Mouse (Mus musculus) lung, embryonic 16.5 days (tissue): ENCODE results near the gene Olfr872. TPM values are rescaled to one million over a fixed set of nuclear protein-coding genes. Genes with fewer than 3 reads are reported as not detected.

Experiments used
- polyA plus RNA-seq: library from polyadenylated mRNA; unstranded; fragments of >200 nt; fragmentation: Nextera tagmentation; extraction: Ambion mirVana; gene quantifications from 2 replicates; pipeline ENCODE4 v1.2.1, GENCODE M21; 2015

Olfr872 gene
- polyA plus RNA-seq, 1 experiment from 2014 or later, result not detected

Other genes starting within 250 kb of the Olfr872 start
- not detected in 2 replicates for gene Olfr866, start 209.1 kb upstream of the Olfr872 start, polyA plus RNA-seq
- not detected in 2 replicates for gene Olfr867, start 179.6 kb upstream of the Olfr872 start, polyA plus RNA-seq
- not detected in 2 replicates for gene Olfr868, start 138.5 kb upstream of the Olfr872 start, polyA plus RNA-seq
- not detected in 2 replicates for gene Olfr869, start 108.1 kb upstream of the Olfr872 start, polyA plus RNA-seq
- not detected in 2 replicates for gene Olfr870, start 63.1 kb upstream of the Olfr872 start, polyA plus RNA-seq
- not detected in 2 replicates for gene Olfr871, start 24.9 kb upstream of the Olfr872 start, polyA plus RNA-seq
- gene Olfr39, start 45.2 kb downstream of the Olfr872 start, polyA plus RNA-seq, result not detected in 2 replicates
- gene Olfr873, start 61.4 kb downstream of the Olfr872 start, polyA plus RNA-seq, result not detected in 2 replicates
- not detected in 2 replicates for gene Olfr18, start 99.0 kb downstream of the Olfr872 start, polyA plus RNA-seq
- 38.5 and 40.0 TPM in 2 replicates for gene Zfp560, start 148.1 kb downstream of the Olfr872 start, polyA plus RNA-seq
- gene Zfp26, start 223.0 kb downstream of the Olfr872 start, polyA plus RNA-seq, result 20.5 and 21.5 TPM in 2 replicates